Mouse (Mus musculus) kidney, adult 11 months (tissue): ENCODE data around the gene Egr4.

Experiments used
- DNase-seq: peaks from one replicate; pipeline ENCODE4 v3.0.0; 2022

The Egr4 gene

DNA sequence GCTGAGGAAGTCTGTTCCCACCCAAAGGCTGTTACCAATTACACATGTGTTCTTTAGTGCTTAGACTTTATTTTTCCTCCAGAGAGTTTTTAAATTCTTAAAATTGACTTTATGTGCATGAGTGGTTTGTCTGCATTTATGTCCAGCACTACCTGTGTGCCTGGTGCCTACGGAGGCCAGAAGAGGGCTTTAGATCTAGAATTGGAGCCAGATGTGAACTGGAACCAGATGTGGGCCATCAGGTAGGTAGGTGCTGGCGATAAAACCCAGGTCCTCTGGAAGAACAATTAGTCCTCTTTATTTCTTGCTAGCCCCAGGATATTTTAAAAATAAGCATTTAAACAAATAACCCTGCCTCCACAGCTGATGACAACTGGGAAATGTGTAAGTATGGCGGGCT is 21.8 kb downstream of the Egr4 start:
- no peak for DNase-seq

- no peak for DNase-seq
Measured at GRCm38 (mm10) chr6:85490252-85490651, 23.1 kb downstream of the Egr4 start.

GRCm38 (mm10) chr6:85489717-85490116 is 23.7 kb downstream of the Egr4 start:
- no peak for DNase-seq

DNA sequence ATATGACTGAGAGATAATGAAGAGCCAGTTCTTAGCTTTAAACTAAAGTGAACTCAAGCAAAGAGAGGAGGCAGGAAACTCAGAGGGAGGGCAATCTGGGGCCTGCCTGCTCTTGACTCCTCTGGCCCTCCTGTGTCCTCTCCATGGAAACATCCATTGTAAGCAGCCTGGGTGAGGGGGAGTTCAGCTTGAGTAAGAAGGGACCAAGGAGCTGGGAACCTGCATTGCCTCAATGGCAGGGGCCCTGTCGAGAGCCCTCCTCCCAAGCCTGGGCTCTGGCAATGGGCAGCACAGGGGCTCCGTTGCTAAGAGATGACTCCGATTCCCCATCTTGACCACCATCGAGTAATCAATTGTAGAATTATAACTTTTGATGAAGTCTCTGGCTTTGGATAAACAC is 24.9 kb downstream of the Egr4 start:
- DNase-seq = no peak

DNA sequence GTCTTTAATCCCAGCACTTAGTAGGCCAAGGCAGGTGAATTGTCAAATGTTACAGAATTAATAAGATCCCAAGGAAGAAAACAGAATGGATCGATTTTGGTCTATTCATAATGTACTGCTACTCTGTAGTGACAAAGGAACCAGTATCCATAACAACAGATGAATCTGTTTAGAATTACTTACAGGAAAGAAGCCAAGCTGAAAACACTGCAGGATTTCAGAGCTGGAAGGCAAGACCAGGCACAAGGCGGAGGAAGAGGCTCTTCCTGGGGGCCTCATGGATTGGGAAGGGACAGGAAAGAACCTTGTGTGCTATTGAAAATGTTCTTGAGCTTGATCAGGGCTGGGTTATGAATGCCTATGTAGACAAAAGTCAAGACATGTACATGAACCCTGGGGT is 27.7 kb downstream of the Egr4 start:
- DNase-seq = no peak

- no peak for DNase-seq
Measured at GRCm38 (mm10) chr6:85483843-85484721, 29.3 kb downstream of the Egr4 start.

- no peak for DNase-seq
Measured at GRCm38 (mm10) chr6:85480685-85481084, 32.7 kb downstream of the Egr4 start.

DNA sequence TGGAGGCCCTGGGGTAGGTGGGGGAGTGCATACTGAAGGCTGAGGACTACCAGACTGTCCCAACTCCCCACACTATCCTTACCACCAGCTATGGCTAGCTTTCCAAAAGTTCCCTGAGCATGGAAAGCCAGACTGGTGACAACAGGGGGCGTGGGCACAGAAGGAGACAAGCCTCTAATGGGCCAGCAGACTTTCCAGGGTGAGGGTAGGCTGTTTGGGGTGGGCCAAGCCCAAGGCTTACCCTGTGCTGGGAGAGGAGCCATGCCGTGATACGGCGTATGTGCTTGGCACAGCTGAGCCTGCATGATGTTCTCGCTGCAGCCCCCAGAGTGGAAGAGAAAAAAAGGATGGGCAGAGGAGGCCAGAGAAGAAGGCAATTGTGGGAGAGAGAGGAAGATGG is 33.4 kb downstream of the Egr4 start:
- DNase-seq = no peak

GRCm38 (mm10) chr6:85478416-85478815 is 35.0 kb downstream of the Egr4 start:
- DNase-seq = no peak

DNA sequence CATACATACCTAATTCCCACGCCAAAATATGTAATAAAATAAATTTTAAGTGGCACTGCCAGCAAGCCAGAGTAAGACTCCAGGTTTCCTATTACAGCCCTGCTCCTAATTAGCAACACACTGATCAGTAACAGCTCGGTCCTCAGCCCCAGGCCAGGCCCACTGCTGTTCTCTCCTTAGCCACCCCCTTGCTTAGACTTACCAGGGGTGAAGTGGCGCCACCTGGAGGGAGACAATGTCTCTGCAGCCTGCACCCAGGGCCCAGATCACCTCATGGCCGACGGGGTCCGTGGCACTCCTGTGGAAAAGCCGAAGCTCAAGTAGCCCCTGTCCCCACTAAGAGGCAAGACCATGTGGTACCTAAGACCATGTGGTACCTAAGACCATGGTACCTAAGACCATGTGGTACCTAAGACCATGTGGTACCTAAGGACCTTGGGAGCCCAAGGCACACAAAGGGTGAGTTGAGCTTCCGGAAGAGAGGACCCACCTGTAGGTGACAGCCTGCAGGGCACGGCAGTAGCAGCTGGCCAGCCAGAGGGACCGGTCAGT is 35.9 kb downstream of the Egr4 start:
- DNase-seq = no peak

- DNase-seq = no peak
Measured at GRCm38 (mm10) chr6:85475581-85475980, 37.8 kb downstream of the Egr4 start.

DNA sequence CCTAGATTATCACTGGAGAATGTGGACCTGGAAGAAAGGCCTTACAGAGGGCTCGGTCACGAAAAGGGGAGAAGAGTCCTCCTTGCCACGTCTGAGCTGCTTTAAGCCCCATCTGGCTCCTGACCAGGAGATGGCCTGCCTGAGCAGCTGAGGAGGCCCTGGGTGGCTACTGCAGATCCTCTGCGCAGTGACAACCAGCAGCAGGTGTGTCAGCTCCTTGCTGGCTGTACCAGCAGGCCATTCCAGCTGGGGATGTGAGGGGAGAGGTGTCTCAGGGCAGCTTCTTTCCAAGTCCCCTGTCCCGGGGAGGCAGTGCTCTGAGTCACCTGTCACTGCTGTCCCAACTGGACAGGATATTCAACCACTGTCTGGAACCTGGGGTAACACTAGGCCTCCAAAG is 40.8 kb downstream of the Egr4 start:
- DNase-seq = no peak

- no peak for DNase-seq
Measured at GRCm38 (mm10) chr6:85471962-85472361, 41.4 kb downstream of the Egr4 start.

- no peak for DNase-seq
Measured at GRCm38 (mm10) chr6:85469660-85470430, 43.5 kb downstream of the Egr4 start.

- DNase-seq = no peak
Measured at GRCm38 (mm10) chr6:85465381-85465780, 48.0 kb downstream of the Egr4 start.
